Mouse (Mus musculus) intestine, embryonic 15.5 days (tissue): ENCODE data around the gene Fkbp5. TPM values are rescaled to one million over a fixed set of nuclear protein-coding genes. Genes with fewer than 3 reads are reported as not detected.

ENCODE experiments used
- ATAC-seq: fragments of 200-750 bp; cut with Nextera tagmentation; 2 replicates; pipeline ENCODE4 v1.8.0; 2017; ENCODE audit warnings: moderate TSS enrichment, moderate library complexity
- H3K27ac ChIP-seq: fragments of 300-500 bp; sonication (generic); 2 replicates; pipeline ENCODE4 v1.5.1; 2015; ENCODE audit warnings: mild to moderate bottlenecking, inconsistent platforms
- H3K27me3 ChIP-seq: fragments of 300-500 bp; sonication (generic); replicated peaks from 2 replicates; pipeline ENCODE4 v1.6.1; 2015; ENCODE audit warnings: inconsistent platforms
- H3K36me3 ChIP-seq: fragments of 300-500 bp; sonication (generic); 2 replicates; pipeline ENCODE4 v1.6.1; 2015; ENCODE audit warnings: inconsistent platforms
- H3K4me1 ChIP-seq: fragments of 300-500 bp; sonication (generic); replicated peaks from 2 replicates; pipeline ENCODE4 v1.6.1; 2015; ENCODE audit warnings: inconsistent platforms
- H3K4me2 ChIP-seq: fragments of 300-500 bp; sonication (generic); replicated peaks from 2 replicates; pipeline ENCODE4 v1.6.1; 2015; ENCODE audit warnings: mild to moderate bottlenecking, inconsistent platforms
- H3K4me3 ChIP-seq: fragments of 300-500 bp; sonication (generic); replicated peaks from 2 replicates; pipeline ENCODE4 v1.5.1; 2015; ENCODE audit warnings: inconsistent platforms
- H3K9ac ChIP-seq: fragments of 300-500 bp; sonication (generic); 2 replicates; pipeline ENCODE4 v1.6.1; 2015; ENCODE audit warnings: inconsistent platforms
- H3K9me3 ChIP-seq: fragments of 300-500 bp; sonication (generic); 2 replicates; pipeline ENCODE4 v1.6.1; 2016; ENCODE audit warnings: inconsistent platforms
- WGBS: fragments of 180-500 bp; shearing (Covaris S2); methylation state at CpG from one replicate; pipeline ENCODE4 v1.1.7; 2015; 5-methylcytosine and 5-hydroxymethylcytosine counted together
- polyA plus RNA-seq: library from polyadenylated mRNA; unstranded; fragments of >200 nt; fragmentation: Nextera tagmentation; extraction: Ambion mirVana; gene quantifications from 2 replicates; pipeline ENCODE4 v1.2.1, GENCODE M21; 2015

Fkbp5 gene
- polyA plus RNA-seq, 1 experiment from 2014 or later = 25.9 TPM

GRCm38 (mm10) chr17:28521920-28522319 lies 4.6 kb upstream of the Fkbp5 start:
- Histone ChIP-seq H3K36me3 (no peaks in the 10 kb centered on the region), H3K4me3 (peak overlapping the region; percentile 69; the same call in 1 of the 2 replicates), H3K4me2 (peak overlapping the region; percentile 99), H3K27ac (peak overlapping the region; percentile 92), H3K4me1 (peaks cover 32% of the 10 kb centered on the region), H3K9ac (no peak overlapping the region), H3K9me3 (no peaks in the 10 kb centered on the region), H3K27me3 (no peaks in the 10 kb centered on the region)
- peak; percentile 39 for ATAC-seq
- 32% methylated on average over 6 of the region's 6 CpGs for WGBS

DNA sequence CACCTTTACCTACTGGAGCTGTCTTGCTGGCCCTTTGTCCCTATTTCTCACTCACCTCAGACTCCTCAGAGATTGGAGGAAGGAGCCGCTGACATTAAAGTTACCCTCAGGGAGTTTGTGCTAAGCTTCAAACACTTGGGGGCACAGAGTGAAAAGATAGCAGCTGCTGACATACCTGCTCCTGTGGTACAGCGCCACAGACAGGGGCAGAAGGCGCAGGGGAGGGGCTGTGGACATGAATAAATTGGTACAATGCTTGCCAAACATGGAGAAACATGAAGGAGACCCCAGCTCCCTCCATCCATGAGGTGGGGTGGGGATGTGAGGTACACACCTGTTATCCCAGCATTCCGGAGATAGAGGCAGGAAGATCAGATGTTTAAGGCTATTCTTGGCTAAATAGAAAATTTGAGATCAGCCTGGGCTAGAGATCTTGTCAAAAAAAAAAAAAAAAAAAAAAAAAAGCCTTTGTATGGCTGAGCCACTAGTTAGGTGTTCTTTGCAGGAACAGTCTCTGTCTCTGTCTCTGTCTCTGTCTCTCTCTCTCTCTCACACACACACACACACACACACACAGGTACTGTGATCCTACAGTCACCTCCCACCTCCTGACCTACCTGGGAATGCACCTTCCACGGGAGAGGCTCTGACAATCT lies 3.9 kb upstream of the Fkbp5 start:
- H3K9ac ChIP-seq = no peak overlapping the region
- no peaks in the 10 kb centered on the region for H3K9me3 ChIP-seq
- H3K4me2 ChIP-seq = peak overlapping the region; percentile 99
- H3K27ac ChIP-seq = peak overlapping the region; percentile 92
- H3K36me3 ChIP-seq = no peaks in the 10 kb centered on the region
- peaks cover 34% of the 10 kb centered on the region for H3K4me1 ChIP-seq
- H3K27me3 ChIP-seq = no peaks in the 10 kb centered on the region
- WGBS = 61% methylated on average over 5 of the region's 5 CpGs
- H3K4me3 ChIP-seq = no peak overlapping the region
- peak; percentile 50 for ATAC-seq

DNA sequence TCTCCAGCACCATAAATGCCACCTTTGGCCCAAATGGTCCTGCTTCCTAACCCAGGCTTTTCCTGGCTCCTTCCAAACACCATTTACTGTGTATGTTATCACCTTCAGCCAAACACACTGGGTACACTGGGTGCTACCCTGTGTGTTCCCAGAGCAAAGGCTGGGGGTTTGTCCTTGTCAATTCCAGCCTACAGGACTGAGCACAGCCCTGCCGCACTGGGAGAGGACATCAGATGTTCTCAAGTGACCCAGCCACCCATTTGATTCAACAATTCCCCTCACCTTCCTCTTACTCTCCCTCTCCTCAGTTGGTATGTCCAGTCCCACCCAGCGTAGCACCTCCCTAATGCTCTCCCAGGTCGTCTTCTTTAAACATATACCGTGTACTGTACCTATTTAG lies 3.2 kb upstream of the Fkbp5 start:
- no peak overlapping the region for H3K9ac ChIP-seq
- ATAC-seq = no peak
- peak overlapping the region; percentile 92; the same call in 1 of the 2 replicates for H3K27ac ChIP-seq
- WGBS = 70% methylated on average over 4 of the region's 4 CpGs
- H3K9me3 ChIP-seq = no peaks in the 10 kb centered on the region
- H3K4me3 ChIP-seq = no peak overlapping the region
- H3K4me2 ChIP-seq = peak overlapping the region; percentile 99
- H3K36me3 ChIP-seq = no peaks in the 10 kb centered on the region
- peaks cover 40% of the 10 kb centered on the region for H3K4me1 ChIP-seq
- no peaks in the 10 kb centered on the region for H3K27me3 ChIP-seq

- Histone ChIP-seq H3K9ac (no peak overlapping the region), H3K27me3 (no peaks in the 10 kb centered on the region), H3K4me3 (no peak overlapping the region), H3K9me3 (no peaks in the 10 kb centered on the region), H3K4me1 (peaks cover 43% of the 10 kb centered on the region), H3K27ac (no peak overlapping the region), H3K36me3 (no peaks in the 10 kb centered on the region), H3K4me2 (no peak overlapping the region)
- 90% methylated on average over 3 of the region's 3 CpGs for WGBS
- ATAC-seq = no peak
Measured at GRCm38 (mm10) chr17:28519827-28520226, 2.5 kb upstream of the Fkbp5 start.

GRCm38 (mm10) chr17:28518615-28519071 lies 1.3 kb upstream of the Fkbp5 start:
- 30% methylated on average over 8 of the region's 8 CpGs for WGBS
- H3K9ac ChIP-seq = peak overlapping the region; percentile 56
- H3K27ac ChIP-seq = peak overlapping the region; percentile 90

DNA sequence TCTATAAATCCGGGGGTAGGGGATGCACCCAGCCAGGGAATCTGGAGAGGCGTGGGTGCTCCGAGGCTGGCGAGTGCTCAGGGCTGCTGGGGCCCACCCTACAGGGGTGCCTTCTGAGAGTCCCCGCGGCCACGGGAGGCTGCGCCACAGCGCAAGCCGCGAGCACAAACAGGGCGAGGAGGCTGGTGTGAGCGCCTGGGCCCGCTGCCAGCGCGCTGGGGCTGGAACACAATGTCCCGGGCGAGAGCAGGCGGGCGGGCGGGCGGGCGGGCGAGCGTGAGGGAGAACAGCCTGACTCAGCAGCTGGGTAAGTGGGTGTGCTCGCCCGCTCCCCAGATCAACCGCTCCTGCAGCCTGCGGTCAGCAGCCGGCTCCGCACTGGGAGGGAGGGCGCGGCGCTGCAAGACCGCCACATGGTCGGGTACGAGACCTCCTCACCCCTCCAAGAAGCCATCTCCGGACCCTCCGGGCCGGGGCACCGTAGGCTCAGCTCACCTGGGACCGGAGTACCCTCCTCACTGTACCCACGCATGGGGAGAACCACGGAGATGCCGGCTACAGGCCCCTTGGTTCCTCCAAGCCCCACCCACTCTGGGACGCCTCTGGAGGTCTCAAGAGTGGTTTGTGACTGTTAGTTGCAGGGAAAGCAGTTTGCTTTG lies 758 bp upstream of the Fkbp5 start:
- H3K36me3 ChIP-seq = no peaks in the 10 kb centered on the region
- H3K4me2 ChIP-seq = peak overlapping the region; percentile 96
- peak overlapping the region; percentile 46 for H3K4me3 ChIP-seq
- H3K9ac ChIP-seq = peak overlapping the region; percentile 56
- no peaks in the 10 kb centered on the region for H3K9me3 ChIP-seq
- H3K4me1 ChIP-seq = peaks cover 38% of the 10 kb centered on the region
- H3K27ac ChIP-seq = peak overlapping the region; percentile 90
- H3K27me3 ChIP-seq = no peaks in the 10 kb centered on the region
- WGBS = 1% methylated on average over 46 of the region's 46 CpGs
- ATAC-seq = peak; percentile 48

More at GRCm38 (mm10) chr17:28518615-28519071, 1.3 kb upstream of the Fkbp5 start:
- Histone ChIP-seq H3K4me1 (peaks cover 42% of the 10 kb centered on the region), H3K4me3 (peak overlapping the region; percentile 46; the same call in 1 of the 2 replicates), H3K9me3 (no peaks in the 10 kb centered on the region), H3K27me3 (no peaks in the 10 kb centered on the region), H3K36me3 (no peaks in the 10 kb centered on the region), H3K4me2 (peak overlapping the region; percentile 96)
- no peak for ATAC-seq

GRCm38 (mm10) chr17:28516881-28517280 lies 446 bp downstream of the Fkbp5 start:
- Histone ChIP-seq H3K4me2 (peak overlapping the region; percentile 96), H3K9me3 (no peaks in the 10 kb centered on the region), H3K4me3 (no peak overlapping the region), H3K4me1 (peaks cover 44% of the 10 kb centered on the region), H3K27me3 (no peaks in the 10 kb centered on the region), H3K27ac (peak overlapping the region; percentile 90), H3K9ac (no peak overlapping the region), H3K36me3 (no peaks in the 10 kb centered on the region)
- no peak for ATAC-seq
- WGBS = 62% methylated on average over 4 of the region's 4 CpGs

DNA sequence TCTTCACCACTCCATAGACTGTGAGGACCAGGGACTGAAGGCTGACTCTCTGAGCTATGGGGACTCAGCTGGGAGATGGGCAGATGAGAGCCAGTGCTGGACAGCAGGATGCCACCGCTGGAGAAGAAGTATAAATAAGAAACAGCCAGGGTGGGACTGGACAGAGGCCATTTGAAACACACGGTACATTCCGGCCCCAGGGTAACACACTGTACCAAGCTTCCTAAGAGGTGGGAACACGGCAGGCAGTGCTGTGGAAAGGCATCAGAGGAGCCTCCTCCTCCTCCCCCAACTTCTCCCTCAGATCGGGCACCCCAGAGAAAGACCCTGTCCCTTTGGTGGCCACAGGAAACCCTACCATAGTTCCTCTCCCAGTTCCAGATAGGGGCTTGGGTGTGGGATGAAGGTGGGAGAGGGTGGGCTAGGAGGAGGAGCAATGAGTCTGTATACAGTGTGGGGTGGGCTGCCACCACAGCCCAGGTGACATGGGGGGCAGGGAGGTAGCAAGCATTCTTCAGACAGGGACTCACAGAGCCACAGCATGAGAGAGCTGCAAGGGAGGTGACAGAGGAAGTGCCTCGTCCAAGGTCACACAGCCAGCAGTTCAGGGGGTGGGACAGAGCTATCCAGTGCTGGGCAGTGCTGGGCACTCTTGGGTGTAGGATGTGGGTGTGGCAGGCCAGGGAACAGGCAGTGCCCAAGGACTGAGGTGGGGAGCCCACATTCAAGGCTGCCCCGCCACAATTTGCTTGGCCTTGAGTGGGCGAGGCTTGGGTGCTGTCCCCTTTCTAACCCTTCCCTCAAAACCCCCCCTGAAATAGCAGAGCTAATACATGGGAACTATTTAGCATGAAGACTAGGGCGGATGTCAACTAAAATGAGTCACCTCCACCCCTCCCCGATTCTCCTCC lies 1.6 kb downstream of the Fkbp5 start:
- 56% methylated on average over 10 of the region's 10 CpGs for WGBS
- H3K4me1 ChIP-seq = peaks cover 48% of the 10 kb centered on the region
- no peaks in the 10 kb centered on the region for H3K9me3 ChIP-seq
- H3K36me3 ChIP-seq = no peaks in the 10 kb centered on the region
- H3K27ac ChIP-seq = no peak overlapping the region
- ATAC-seq = peak; percentile 32
- H3K4me3 ChIP-seq = no peak overlapping the region
- H3K4me2 ChIP-seq = peak overlapping the region; percentile 24
- no peaks in the 10 kb centered on the region for H3K27me3 ChIP-seq
- H3K9ac ChIP-seq = no peak overlapping the region

- Histone ChIP-seq H3K36me3 (no peaks in the 10 kb centered on the region), H3K4me3 (no peak overlapping the region), H3K9me3 (no peaks in the 10 kb centered on the region), H3K27me3 (no peaks in the 10 kb centered on the region), H3K4me1 (peaks cover 55% of the 10 kb centered on the region), H3K9ac (no peak overlapping the region), H3K27ac (no peak overlapping the region), H3K4me2 (no peak overlapping the region)
- 72% methylated on average over 5 of the region's 5 CpGs for WGBS
- no peak for ATAC-seq
Measured at GRCm38 (mm10) chr17:28514555-28514954, 2.8 kb downstream of the Fkbp5 start.

GRCm38 (mm10) chr17:28513844-28514243 lies 3.5 kb downstream of the Fkbp5 start:
- Histone ChIP-seq H3K9ac (no peak overlapping the region), H3K9me3 (no peaks in the 10 kb centered on the region), H3K36me3 (no peaks in the 10 kb centered on the region), H3K4me3 (no peak overlapping the region), H3K27me3 (no peaks in the 10 kb centered on the region), H3K27ac (no peak overlapping the region), H3K4me2 (no peak overlapping the region), H3K4me1 (peaks cover 50% of the 10 kb centered on the region)
- WGBS = 62% methylated on average over 7 of the region's 7 CpGs
- ATAC-seq = no peak

- Histone ChIP-seq H3K4me1 (peaks cover 45% of the 10 kb centered on the region), H3K36me3 (no peaks in the 10 kb centered on the region), H3K27me3 (no peaks in the 10 kb centered on the region), H3K4me3 (no peak overlapping the region), H3K9me3 (no peaks in the 10 kb centered on the region), H3K27ac (peak overlapping the region; percentile 78), H3K4me2 (no peak overlapping the region), H3K9ac (no peak overlapping the region)
- no peak for ATAC-seq
- WGBS = 48% methylated on average over 1 of the region's 1 CpGs
Measured at GRCm38 (mm10) chr17:28513337-28513736, 4.0 kb downstream of the Fkbp5 start.

- no peak overlapping the region; the same call in 1 of the 2 replicates for H3K9ac ChIP-seq
- H3K4me2 ChIP-seq = no peak overlapping the region
- peaks cover 42% of the 10 kb centered on the region for H3K4me1 ChIP-seq
- peak; percentile 66 for ATAC-seq
- no peaks in the 10 kb centered on the region for H3K27me3 ChIP-seq
- H3K9me3 ChIP-seq = no peaks in the 10 kb centered on the region
- H3K36me3 ChIP-seq = no peaks in the 10 kb centered on the region
- peak overlapping the region; percentile 78 for H3K27ac ChIP-seq
- H3K4me3 ChIP-seq = no peak overlapping the region
- WGBS = 24% methylated on average over 6 of the region's 6 CpGs
Measured at GRCm38 (mm10) chr17:28512696-28513095, 4.6 kb downstream of the Fkbp5 start.
